Mouse (Mus musculus) kidney, postnatal 14 days (tissue): Measurements from ENCODE around the gene E130208F15Rik.
A peak's percentile ranks its signal among the peaks of the same experiment; 100 is the strongest.

Experiments used
- DNase-seq: peaks from one replicate; pipeline ENCODE4 v3.0.0; 2022; ENCODE audit warnings: mixed read lengths

E130208F15Rik gene

DNA sequence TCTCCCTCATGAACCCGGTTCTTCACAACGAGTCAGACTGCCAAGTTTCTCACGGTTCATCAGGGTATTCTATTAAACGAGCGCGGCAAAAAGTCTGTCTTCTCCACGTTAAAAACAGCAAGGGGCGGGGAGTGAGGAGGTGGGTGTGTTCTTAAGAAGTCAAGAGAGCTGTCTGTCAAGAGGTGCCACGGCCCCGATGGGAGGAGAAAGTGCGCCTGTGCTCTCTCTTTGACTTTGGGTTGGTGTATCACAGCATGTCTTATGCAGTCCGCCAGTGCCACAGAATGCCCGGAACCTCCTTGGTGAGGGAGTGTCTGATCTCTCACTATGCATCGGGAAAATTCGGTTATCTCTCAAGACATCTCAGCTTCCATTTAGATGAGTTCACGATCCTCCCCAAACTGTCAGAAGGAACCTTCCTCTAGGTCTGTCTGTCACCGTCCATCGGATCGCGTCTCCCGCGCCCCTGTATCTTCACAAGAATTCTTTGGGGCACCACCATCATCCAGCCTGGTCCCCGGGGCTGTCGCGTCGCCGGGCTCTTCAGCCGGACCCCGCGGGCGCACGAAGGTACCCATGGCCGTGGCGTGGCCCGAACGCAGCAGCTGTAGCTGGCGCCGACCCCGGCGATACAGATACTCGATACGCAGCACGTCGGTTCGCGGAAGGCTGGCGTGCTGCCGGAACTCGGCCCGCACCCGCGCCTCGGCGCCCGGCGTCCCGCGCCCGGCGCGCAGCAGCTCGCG, at the start of gene E130208F15Rik:
Gene E130208F15Rik (plus strand): TSS at position 202 of the 746 bp plus-strand sequence.
- peak; percentile 87 for DNase-seq

DNA sequence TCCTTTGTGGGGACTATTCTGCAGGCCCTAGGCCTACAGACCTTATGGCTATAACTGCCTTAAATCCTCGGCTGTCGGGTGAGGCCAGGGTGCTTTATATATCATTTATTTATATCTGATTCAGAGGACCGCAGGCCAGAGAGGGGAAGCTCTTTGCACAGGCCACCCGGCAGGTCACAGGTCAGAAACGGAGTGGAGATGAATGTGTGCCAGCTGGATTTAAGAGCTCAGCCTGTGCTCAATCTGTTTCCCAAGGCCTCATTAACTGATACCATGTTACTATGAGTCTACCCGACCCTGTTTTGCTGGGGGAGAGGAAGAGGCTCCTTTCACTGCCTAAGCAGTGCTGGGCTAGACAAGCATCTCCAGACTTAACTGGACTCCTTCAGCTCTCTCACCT, 47.2 kb upstream of the E130208F15Rik start:
- DNase-seq: no peak

DNA sequence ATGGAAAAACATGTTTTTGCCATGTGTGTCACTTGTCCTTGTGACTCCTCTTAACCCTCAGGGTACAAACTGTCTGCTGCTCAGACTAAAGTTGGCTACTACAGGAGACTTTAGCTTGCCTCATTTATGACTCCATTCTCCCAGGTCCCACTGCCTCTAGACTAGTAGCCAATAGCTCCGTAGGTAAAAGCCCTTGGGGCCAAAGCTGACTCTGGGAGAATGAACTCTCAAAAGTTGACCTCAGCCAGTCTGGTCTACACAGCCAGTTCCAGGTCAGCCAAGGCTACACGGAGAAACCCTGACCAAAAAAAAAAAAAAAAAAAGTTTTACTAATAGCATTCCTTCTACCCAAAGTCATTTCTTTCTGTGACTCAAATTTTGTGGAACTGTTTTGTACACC, 42.6 kb upstream of the E130208F15Rik start:
- DNase-seq: no peak

DNA sequence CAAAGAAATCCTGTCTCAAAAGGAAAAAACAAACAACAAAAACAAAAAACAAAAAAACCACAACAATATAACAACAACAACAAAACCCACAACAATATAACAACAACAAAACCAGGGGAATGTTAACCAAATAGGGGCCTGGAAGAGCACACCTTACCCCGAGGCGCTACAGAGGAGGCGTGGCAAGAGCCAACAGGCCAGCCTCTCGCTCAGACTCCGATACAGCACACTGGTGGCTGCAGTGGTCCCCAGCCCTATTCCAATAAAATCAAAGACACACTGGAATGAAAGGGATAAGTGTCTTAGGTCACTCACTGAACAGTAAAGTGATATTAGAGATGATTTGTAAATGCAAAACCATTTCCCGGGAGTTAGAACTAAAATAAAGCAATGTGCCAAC, 42.0 kb upstream of the E130208F15Rik start:
- no peak for DNase-seq

DNA sequence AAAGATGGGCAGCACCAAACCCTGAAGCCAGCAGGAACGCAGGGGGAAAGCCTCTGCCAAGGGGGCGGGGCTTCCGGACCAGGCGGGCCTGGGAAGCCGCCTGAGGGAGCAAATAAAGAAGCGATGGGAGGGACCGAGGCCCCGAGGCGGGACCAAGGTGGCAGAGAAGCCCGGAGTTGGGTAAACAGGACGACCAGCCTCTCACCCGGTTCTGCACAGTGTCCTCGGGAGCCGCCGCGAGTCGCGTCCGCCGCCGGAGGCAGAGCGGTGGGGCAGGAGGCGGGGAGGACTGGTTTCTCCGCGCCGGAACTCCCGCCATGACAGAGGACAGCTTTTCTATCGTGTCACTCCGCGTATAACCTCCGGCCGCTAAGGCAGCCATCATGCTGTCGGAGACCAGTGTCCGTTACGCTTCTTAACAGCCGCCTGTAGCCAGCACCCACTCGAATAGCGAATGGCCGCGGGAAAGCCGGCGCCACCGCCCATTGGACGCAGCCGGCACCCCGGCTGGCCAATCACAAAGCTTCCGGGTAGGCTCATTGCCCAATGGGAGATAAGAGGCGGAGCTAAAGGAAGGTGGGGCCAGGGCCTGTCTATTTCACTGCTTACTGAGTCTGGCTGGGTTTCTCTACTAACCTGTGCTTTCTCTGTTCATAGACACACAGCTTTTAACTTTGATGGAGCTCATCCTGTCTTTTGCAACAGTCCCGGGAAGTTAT, 41.4 kb upstream of the E130208F15Rik start, which contains the start of the genes Thap8 and Wdr62:
Gene Thap8 (plus strand): TSS at position 144 of the 719 bp plus-strand sequence.
Gene Wdr62 (minus strand): TSS at position 469 of the 719 bp plus-strand sequence.
- peak; percentile 95 for DNase-seq

DNA sequence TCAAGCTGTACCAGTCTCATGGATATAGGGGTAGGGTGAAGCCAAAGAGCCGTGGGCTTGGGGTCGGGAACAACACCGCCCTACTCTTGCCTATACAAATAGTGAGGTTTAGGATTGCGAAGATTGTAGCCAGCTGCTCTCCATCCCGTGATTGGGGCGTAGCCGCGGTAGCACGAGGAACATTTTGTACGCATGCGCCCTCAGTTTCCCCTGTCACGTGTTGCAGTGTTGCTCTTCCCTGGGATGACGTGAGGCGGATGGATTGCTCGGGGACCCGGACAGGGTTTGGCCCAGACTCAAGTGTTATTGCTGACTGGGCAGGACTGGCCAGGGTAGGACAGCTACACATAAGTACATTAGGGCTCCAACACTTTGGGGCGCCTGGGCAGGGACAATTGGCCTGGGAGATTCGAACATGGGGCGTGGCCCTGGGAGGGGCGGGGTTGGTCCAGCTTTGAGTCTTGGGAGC, 40.8 kb upstream of the E130208F15Rik start:
- DNase-seq: peak; percentile 91

DNA sequence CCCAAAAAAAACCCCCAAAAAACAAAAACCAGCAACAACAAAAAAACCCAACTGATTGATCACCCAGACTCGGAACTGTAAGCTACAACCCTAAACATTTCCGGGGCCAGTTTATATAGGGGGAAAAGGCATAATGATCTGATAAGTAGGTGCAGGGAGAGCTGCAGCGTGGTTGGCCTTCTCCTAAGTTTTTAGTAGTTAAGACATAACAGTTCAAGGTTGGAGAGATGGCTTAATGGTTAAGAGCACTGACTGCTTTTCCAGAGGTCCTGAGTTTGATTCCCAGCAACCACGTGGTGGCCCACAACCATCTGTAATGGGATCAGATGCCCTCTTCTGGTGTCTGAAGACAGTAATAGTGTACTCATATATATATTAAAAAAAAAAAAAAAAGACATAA, 40.0 kb upstream of the E130208F15Rik start:
- DNase-seq: no peak

DNA sequence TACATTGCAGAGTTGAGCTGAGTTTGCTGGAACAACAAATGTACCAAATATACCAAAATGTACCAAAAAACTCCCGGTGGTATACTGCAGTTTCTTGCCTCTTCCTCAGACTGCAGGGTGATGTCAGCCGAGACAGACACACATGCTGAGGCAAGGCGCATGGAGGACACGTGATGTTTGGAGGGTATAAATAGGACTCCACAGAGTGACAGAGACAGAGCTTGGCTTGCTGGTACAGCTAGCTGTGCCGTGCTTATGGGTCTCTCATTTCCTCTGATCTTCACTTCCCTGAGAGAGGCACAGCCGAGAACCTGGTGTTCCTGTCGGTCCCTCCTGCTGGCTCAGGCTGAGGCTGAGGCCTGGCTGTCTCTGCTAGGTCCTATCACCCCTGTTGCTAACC, 38.8 kb upstream of the E130208F15Rik start:
- DNase-seq: no peak

DNA sequence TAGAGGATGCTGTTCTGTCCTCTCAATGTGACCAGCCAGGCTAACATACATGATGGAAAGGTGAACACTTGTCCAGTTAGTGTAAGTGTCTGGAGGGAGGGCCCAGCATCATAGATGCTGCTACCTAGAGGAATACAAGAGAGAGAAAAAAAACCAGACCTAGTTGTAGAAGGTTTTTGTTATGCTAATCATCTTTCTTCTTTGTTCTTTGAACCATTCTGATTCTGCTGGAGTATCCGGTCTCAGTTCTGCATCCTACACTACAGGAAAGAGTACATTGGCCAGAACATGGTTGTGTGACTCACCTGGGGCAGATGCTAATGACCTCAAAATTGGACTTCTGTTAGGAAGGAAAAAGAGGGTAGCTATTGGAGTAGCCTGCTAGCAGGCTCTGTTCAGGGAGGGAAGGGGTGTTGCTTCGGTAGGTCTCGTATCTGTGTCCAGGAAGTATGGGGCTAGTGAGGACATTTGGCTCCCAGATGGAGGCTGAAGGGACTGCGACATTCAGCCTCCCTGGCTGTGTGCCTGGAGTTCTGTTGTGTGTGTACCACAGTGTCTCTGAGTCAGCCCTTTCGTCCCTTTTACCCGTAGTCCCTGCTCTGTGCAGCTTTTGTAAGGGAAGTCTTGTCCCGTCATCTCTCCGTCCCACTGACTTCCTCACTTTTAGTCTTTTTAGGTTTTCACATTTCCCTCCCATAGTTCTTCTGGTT, 34.7 kb upstream of the E130208F15Rik start:
- DNase-seq: peak; percentile 57

DNA sequence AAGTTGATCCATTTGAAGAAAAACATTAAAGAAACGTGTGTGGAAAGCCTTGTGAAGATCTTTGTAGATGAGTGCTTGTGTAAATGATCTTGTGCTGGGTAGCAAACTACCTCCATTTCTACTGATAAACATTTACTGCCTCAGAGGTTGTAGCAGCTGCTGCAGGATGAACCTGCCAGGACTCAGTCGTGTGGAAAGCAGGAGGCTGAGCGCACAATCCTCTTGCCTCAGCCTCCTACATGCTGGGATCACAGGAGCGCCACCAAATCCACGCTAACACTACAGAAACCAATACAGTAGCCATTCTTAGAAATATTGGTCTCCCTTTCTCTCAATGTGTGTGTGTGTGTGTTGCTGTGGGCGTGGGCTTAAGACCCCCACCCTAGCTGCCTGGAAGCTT, 33.5 kb upstream of the E130208F15Rik start:
- DNase-seq: no peak

DNA sequence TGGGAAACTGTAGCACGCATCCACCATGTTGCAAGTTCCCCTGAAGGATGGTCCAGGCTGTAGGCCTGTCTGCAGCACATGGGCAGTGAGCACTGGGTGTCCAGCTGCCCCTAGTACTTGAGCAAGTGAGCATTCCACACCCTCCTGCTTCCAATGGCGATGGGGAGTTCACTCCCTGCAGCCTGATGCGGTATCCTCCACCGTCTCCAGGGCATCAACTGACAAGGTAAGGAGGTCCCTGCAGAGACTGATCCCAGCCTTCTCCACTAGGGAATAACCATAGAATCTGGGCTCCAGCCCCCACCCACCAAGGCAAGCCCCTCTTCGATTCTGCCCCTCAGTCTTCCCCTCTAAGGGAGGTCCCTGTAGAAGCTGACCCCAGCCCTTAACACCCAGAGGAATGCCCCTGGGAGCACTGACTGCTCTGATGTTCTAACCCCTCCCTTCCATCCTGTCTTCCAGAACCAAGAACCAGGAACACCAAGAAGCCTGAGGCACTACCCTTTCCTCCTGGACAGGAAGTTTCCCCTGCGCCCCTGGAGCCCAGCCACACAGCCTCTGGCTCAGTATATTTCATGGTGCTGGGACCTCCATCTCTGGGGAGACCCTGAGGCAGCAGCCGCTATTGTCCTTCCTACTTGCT, 32.3 kb upstream of the E130208F15Rik start:
- no peak for DNase-seq

DNA sequence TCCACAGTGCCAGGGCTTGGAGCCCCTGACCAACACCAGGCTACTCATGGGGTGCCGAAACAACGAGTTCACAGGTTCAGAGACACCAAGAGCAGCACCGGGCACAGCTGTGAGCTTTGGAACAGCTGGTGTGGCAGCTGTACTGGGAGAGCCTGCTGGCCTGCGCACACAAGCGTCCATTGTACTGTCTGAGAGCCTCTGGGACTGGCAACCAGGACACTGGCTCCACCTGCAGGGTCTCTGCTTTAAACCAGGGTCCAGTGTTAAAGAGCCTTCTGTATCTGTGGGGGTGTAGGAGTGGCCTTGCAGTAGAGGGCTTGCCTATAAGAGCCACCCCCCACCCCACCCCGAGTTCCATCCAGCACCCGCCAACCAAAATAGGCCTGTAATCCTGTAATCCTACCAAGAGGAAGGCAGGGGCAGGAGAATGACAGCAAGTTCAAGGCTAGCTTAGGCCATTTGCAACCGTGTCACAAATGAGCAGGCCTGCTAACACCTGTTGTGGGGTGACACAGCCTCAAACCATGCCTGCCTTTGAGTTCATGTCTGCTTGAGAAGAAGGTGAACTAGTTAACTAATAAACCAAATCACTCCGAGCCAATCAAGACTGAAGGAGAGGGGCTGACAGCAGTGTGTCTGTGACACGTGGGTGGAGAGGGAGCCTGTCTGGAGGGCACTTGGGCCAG, 31.7 kb upstream of the E130208F15Rik start:
- DNase-seq: no peak

DNA sequence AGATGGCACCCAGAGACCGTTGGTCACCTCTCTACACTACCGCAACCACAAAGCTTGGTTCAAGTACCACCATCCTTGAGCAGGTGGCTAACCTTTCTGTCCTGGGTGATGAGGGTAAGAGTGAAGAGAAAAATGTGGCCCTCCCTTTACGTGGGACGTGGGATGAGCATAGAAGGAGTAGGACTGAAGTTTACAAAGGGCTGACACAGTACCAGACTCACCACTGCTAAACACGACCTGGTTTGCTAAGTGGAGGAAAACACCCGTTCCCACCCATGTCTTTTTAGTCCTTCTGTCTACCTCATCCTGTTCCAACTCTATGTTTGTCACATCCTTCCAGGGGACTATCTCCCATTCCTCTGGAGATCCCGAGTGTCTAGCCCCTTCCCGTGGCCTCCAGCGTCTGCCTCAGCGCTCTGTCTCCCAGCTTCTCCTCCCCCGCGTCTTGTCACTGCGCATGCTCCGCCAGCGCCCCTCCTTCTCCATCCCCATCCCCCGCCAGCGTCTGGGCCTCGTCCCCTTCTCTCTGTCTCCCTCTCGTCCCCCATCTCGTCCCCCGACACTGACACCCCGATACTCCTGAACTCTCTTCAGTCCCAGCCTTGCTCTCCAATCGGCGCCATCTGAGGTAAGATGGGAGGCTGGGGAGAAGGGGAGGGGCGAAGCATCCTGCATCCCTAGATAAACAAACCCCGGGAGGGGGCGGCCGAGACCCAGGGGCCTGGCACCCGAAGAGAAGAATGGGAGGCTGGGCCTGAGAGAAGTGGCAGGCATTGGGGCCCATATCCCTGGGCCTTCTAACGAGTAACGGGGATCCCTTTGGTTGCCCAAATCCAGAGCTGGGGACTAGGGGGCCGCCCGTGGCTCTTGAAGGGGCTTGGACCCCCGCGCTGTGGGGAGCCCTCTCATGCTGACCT, 30.1 kb upstream of the E130208F15Rik start, which contains the start of gene Clip3:
Gene Clip3 (plus strand): TSS at position 514 of the 917 bp plus-strand sequence.
- DNase-seq: peak; percentile 73

DNA sequence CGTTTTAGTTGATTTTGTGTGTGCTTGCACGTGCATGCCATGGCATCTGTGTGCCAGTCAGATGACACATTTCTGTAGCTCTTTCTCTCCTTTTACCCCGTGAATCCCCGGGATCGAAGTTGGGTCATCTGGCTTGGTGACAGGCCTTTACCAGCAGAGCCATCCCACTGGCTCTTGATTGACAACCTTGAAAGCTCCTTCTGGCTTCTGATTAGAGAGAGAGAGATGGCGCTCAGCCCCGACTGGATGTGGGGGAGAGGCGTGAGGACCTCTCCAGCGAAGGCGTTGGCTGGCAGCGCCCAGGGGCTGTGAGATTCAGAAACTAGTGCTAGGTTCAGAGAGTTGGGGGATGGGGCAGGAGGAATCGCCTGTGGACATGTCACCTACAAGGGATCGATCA, 27.7 kb upstream of the E130208F15Rik start:
- no peak for DNase-seq

DNA sequence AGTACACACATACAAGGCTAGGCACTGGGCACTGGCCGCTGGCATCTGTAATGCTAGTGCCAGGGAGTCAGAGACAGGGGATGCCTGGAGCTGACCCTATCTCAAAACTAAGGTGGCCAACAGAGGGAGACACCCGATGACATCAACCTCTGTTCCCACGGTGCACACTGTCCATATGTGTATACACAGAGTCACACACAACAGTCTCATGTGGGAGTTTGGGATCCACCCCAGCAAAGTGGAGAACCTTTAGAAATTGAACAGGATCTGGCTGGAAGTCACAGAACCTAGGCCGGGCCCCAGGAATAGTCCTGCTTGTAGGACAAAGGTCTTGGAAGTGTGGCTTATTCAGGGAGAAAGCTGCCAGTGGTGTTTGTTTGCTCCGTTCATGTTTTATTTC, 27.2 kb upstream of the E130208F15Rik start:
- DNase-seq: no peak

DNA sequence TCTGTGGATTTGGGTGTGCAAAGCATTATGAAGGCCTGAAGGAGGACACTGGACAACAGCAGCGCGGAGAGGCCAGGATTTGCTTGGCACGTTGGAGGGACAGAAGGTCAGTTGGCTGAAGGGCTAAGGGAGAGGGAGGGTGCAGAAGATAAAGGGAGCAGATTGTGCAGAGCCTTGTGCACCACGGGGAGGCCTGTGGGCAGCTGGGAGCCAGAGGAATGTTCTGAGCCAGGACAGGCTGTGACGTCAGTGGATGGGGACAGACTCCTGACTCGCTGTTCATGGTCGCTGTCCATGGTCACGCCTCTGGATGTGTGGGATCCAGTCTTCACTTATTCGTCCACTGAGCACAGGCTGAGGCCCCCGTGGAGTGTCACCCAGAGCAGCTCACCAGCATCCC, 26.4 kb upstream of the E130208F15Rik start:
- peak; percentile 47 for DNase-seq

DNA sequence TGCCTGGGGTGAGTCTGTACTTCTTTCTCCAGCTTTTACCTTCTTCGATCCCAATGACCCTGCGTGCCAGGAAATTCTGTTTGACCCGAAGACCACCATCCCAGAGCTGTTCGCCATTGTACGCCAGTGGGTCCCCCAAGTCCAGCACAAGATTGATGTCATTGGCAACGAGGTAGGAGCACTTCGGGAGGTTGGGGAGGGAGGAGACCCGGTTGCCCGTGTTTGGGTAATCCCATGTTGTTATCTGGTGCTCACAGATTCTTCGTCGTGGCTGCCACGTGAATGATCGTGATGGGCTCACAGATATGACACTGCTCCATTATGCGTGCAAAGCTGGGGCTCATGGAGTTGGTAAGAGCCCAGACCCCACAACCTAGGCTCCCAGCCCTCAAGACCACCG, 24.7 kb upstream of the E130208F15Rik start:
- no peak for DNase-seq

DNA sequence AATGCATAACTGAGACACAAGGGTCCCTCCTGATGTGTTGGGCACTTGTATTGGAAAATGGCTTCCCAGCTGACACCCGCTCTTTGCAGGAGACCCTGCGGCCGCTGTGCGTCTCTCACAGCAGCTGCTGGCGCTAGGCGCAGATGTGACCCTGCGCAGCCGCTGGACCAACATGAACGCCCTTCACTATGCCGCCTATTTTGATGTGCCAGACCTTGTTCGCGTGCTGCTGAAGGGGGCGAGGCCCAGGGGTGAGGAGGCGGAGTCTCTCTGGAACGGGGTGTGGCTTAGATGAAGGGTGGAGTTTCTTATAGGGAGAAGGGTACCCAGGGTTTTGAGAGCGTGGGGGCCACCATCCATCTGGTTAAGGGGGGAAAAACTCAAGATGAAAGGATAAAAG, 24.3 kb upstream of the E130208F15Rik start:
- DNase-seq: no peak

DNA sequence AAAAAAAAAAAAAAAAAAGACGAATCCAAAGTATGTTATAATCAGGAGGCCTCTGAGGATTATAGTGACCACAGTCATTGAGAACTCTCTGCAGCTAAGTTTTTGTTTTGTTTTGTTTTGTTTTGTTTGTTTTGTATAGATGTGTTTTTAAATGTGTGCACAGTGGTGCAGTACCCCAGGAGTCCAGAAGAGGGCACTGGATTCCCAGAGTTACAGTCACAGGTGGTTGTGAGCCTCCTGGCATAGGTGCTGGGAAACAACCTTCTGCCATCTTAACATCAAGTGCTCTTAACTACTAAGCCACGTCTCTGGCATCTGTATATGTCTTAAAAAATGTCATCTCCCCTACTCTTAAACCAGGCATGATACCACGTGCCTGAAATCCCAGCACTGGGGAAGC, 20.6 kb upstream of the E130208F15Rik start:
- DNase-seq: no peak

DNA sequence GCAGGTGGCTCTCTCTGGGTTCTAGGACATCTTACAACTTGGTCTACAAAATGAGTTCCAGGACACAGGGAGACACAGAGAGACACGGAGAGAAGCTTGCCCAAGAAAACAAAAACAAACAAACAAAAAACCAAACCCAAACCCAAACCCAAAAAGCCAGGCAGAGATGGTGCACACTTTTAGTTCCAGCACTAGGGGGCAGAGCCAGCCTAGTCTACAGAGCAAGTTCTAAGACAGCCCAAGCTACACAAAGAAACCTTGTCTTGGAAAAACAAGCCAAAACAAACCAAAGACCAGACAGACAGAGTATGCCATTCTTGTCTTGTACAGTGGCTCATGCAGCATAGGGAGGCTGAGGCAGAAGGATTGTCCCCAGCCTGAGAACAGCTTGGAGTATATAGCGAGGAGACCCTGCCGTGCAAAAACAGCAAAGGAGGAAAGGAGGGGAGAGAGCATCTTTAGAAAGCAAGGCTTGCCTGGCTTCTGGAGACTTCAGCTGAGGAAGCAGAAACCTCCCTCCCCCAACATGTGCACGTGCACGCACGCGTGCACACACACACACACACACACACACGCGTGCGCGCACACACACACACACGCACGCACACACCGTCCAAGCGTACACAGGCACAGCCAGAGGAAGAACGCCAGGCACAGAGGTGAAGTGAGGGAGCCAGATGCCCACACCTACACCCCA, 15.3 kb upstream of the E130208F15Rik start:
- no peak for DNase-seq
